Mouse (Mus musculus) stomach, postnatal 0 days (tissue): Measurements from ENCODE around the gene Srrt.

Source experiments
- CTCF ChIP-seq: IDR thresholded peaks from 2 replicates; pipeline ENCODE4 v1.5.1; 2016; ENCODE audit warnings: antibody characterized with exemption, low read depth, mild to moderate bottlenecking, moderate library complexity
- EP300 ChIP-seq: optimal IDR thresholded peaks from 2 replicates; pipeline ENCODE3; 2016; ENCODE audit warnings: antibody characterized with exemption

DNA sequence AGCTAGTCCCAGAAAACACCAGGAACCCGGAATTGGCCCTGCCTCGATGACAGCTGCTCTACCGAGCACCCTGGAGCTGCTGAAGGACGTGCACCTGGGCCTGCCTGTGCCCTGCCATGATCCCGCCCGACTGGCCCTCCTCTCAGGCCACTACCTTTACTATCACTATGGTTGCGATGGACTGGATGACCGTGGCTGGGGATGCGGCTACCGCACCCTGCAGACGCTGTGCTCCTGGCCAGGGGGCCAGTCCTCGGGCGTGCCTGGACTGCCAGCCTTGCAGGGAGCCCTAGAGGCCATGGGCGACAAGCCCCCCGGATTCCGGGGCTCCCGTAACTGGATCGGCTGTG is 12.8 kb downstream of the Srrt start:
- TF ChIP-seq EP300 (no peak), CTCF (no peak)
